ENCODE assay signal across 19 mouse cellular contexts in the genomic region with DNA sequence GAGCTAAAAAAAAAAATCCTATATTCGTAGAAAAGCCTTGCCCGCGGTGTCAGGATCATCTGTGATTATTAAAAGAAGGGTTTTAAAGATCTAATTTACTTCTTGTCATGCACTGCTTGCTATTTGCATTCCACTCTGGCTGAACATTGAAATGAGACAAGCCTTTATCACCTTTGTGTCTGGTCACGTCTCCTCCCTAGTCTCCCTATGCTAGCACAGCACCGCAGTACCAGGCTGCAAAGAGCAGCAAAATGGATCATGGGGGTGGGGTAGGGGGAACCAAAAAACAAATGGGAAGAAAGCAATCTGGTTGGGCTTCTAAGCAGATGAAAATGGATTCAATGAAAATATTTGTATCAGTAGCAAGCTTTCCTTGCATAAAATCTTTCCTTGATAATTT.
A peak's percentile ranks its signal among the peaks of the same experiment; 100 is the strongest.
DNase-seq lines count a peak whose midpoint lies in the region; ATAC-seq and TF ChIP-seq lines count a peak whose summit lies in the region.
"Had no signal": no experiment of that assay in that cellular context is flagged by ENCODE, and none has a peak within 500 bp of the region (broad histone marks: within the 10 kb centered on the region; RNA-seq: fewer than 3 reads in every experiment).

No protein-coding gene starts in this region.

- H3K4me3 ChIP-seq in hindbrain, embryonic 10.5 days: no peak overlapping the region
- H3K4me3 ChIP-seq in hindbrain, embryonic 11.5 days (ENCODE audit: low read depth, low read length): no peak overlapping the region
- H3K4me3 ChIP-seq in hindbrain, embryonic 13.5 days: no peak overlapping the region
- H3K4me3 ChIP-seq in midbrain, embryonic 11.5 days (ENCODE audit: low read depth, low read length): no peak overlapping the region
- H3K4me3 ChIP-seq in midbrain, postnatal 0 days (ENCODE audit: low read depth, low read length): no peak overlapping the region
- H3K4me3 ChIP-seq in kidney, adult 2 months (ENCODE audit: insufficient read depth, low read depth, low read length): no peak overlapping the region

- no peak for DNase-seq in hindbrain, embryonic 10.5 days (ENCODE audit: low spot score)
- DNase-seq in hindbrain, embryonic 11.5 days (ENCODE audit: low spot score): no peak
- DNase-seq in midbrain, embryonic 11.5 days (ENCODE audit: low spot score, missing footprints): peak; percentile 87
- DNase-seq in midbrain, postnatal 0 days (ENCODE audit: low spot score): peak; percentile 26
- no peak for DNase-seq in left cerebral cortex, postnatal 10 days (ENCODE audit: extremely low spot score in 1 of 2, low spot score in 2 of 2)
- no peak for DNase-seq in cerebellum, postnatal 25 days
- no peak for DNase-seq in kidney, adult 2 months
- DNase-seq: adrenal gland, postnatal 25 days; cerebellum, adult 9-10 months; kidney, postnatal 25 days; layer of hippocampus, adult 9-11 months; left cerebral cortex, postnatal 4 days; liver; retina, postnatal 1 day; right cerebral cortex, postnatal 25 days; spleen, adult 18-20 months had no signal

- no peaks in the 10 kb centered on the region for H3K9me3 ChIP-seq in hindbrain, embryonic 10.5 days
- no peaks in the 10 kb centered on the region for H3K9me3 ChIP-seq in hindbrain, embryonic 11.5 days (ENCODE audit: control insufficient read depth, low read length)
- no peaks in the 10 kb centered on the region for H3K9me3 ChIP-seq in hindbrain, embryonic 13.5 days
- no peaks in the 10 kb centered on the region for H3K9me3 ChIP-seq in midbrain, embryonic 11.5 days (ENCODE audit: control insufficient read depth, low read length)
- H3K9me3 ChIP-seq in midbrain, postnatal 0 days (ENCODE audit: low read length): no peaks in the 10 kb centered on the region

- no peak for TF ChIP-seq CTCF in midbrain, postnatal 0 days (IDR thresholded peaks at IDR 0.05)
- TF ChIP-seq CTCF in kidney, adult 2 months (conservative IDR thresholded peaks at IDR 0.05; ENCODE audit: insufficient read depth, insufficient read length, low read depth, low read length): no peak

- peaks cover 29% of the 10 kb centered on the region for H3K4me1 ChIP-seq in hindbrain, embryonic 10.5 days (replicated peaks)
- H3K4me1 ChIP-seq in hindbrain, embryonic 11.5 days (replicated peaks; ENCODE audit: control insufficient read depth, insufficient read depth, low read length): no peaks in the 10 kb centered on the region
- H3K4me1 ChIP-seq in hindbrain, embryonic 13.5 days (replicated peaks): peaks cover 25% of the 10 kb centered on the region
- peaks cover 2% of the 10 kb centered on the region; the same call in 1 of the 2 replicates for H3K4me1 ChIP-seq in midbrain, embryonic 11.5 days (ENCODE audit: control insufficient read depth, insufficient read depth, low read length)
- no peaks in the 10 kb centered on the region for H3K4me1 ChIP-seq in midbrain, postnatal 0 days (ENCODE audit: insufficient read depth, low read length)
- H3K4me1 ChIP-seq in kidney, adult 2 months (ENCODE audit: control insufficient read depth, insufficient read depth, low read length): no peaks in the 10 kb centered on the region

- H3K27me3 ChIP-seq in hindbrain, embryonic 10.5 days (ENCODE audit: insufficient read depth, poor library complexity, severe bottlenecking): no peaks in the 10 kb centered on the region
- no peaks in the 10 kb centered on the region for H3K27me3 ChIP-seq in hindbrain, embryonic 11.5 days (ENCODE audit: control insufficient read depth, insufficient read depth, low read length)
- no peaks in the 10 kb centered on the region for H3K27me3 ChIP-seq in hindbrain, embryonic 13.5 days
- no peaks in the 10 kb centered on the region for H3K27me3 ChIP-seq in midbrain, embryonic 11.5 days (ENCODE audit: control insufficient read depth, insufficient read depth, low read length)
- H3K27me3 ChIP-seq in midbrain, postnatal 0 days (ENCODE audit: insufficient read depth, low read length): no peaks in the 10 kb centered on the region
- no peaks in the 10 kb centered on the region for H3K27me3 ChIP-seq in kidney, adult 2 months (replicated peaks; ENCODE audit: control insufficient read depth, insufficient read depth, low read length)

- H3K9ac ChIP-seq in hindbrain, embryonic 11.5 days (ENCODE audit: low read depth, low read length): no peak overlapping the region
- H3K9ac ChIP-seq in hindbrain, embryonic 13.5 days: no peak overlapping the region
- H3K9ac ChIP-seq in midbrain, embryonic 11.5 days (ENCODE audit: low read length): no peak overlapping the region
- H3K9ac ChIP-seq in midbrain, postnatal 0 days (replicated peaks; ENCODE audit: low read length, poor library complexity, severe bottlenecking): no peak overlapping the region

- TF ChIP-seq POLR2A in kidney, adult 2 months (IDR thresholded peaks at IDR 0.05; ENCODE audit: low read depth, low read length): no peak

- H3K4me2 ChIP-seq in hindbrain, embryonic 11.5 days (replicated peaks; ENCODE audit: low read depth, low read length): no peak overlapping the region
- H3K4me2 ChIP-seq in hindbrain, embryonic 13.5 days: no peak overlapping the region
- H3K4me2 ChIP-seq in midbrain, embryonic 11.5 days: no peak overlapping the region
- H3K4me2 ChIP-seq in midbrain, postnatal 0 days (ENCODE audit: low read depth, low read length, poor library complexity, severe bottlenecking): no peak overlapping the region

- no peaks in the 10 kb centered on the region for H3K36me3 ChIP-seq in hindbrain, embryonic 10.5 days
- no peaks in the 10 kb centered on the region for H3K36me3 ChIP-seq in hindbrain, embryonic 11.5 days (ENCODE audit: control insufficient read depth, insufficient read depth, low read length)
- H3K36me3 ChIP-seq in hindbrain, embryonic 13.5 days: no peaks in the 10 kb centered on the region
- H3K36me3 ChIP-seq in midbrain, embryonic 11.5 days (ENCODE audit: control insufficient read depth, insufficient read depth, low read length): no peaks in the 10 kb centered on the region
- H3K36me3 ChIP-seq in midbrain, postnatal 0 days (ENCODE audit: insufficient read depth, low read length): no peaks in the 10 kb centered on the region
- no peaks in the 10 kb centered on the region for H3K36me3 ChIP-seq in kidney, adult 2 months (ENCODE audit: control insufficient read depth, insufficient read depth, low read length)

- H3K27ac ChIP-seq in hindbrain, embryonic 10.5 days: peak overlapping the region; percentile 91
- H3K27ac ChIP-seq in hindbrain, embryonic 11.5 days (ENCODE audit: low read depth, low read length): no peak overlapping the region
- H3K27ac ChIP-seq in hindbrain, embryonic 13.5 days: peak overlapping the region; percentile 97
- no peak overlapping the region for H3K27ac ChIP-seq in midbrain, embryonic 11.5 days (ENCODE audit: low read depth, low read length)
- H3K27ac ChIP-seq in midbrain, postnatal 0 days (ENCODE audit: low read depth, low read length): peak overlapping the region; percentile 94
- H3K27ac ChIP-seq in kidney, adult 2 months (ENCODE audit: insufficient read depth, low read depth, low read length): no peak overlapping the region

- no peak for ATAC-seq in hindbrain, embryonic 11.5 days (ENCODE audit: low FRiP score)
- ATAC-seq in hindbrain, embryonic 13.5 days (ENCODE audit: low FRiP score): no peak
- ATAC-seq in midbrain, embryonic 11.5 days (ENCODE audit: low FRiP score): no peak
- ATAC-seq in midbrain, postnatal 0 days (ENCODE audit: low FRiP score): no peak
- ATAC-seq: intestine, embryonic 16.5 days; lung, postnatal 0 days had no signal

- intact Hi-C loops in left cerebral cortex, postnatal 10 days (cut with DNase I): loop anchor here (5.0 kb wide), 1 partner anchor 552 kb away; no protein-coding TSS in a partner anchor

- 85% methylated on average over 5 of the region's 5 CpGs for WGBS in hindbrain, embryonic 10.5 days
- WGBS in hindbrain, embryonic 11.5 days: 79% methylated on average over 5 of the region's 5 CpGs
- 57% methylated on average over 5 of the region's 5 CpGs for WGBS in hindbrain, embryonic 13.5 days
- 73% methylated on average over 5 of the region's 5 CpGs for WGBS in midbrain, embryonic 11.5 days
- 27% methylated on average over 5 of the region's 5 CpGs for WGBS in midbrain, postnatal 0 days
- WGBS in kidney, adult 2 months: 85% methylated on average over 5 of the region's 5 CpGs

Comparison
In these comparisons a context has a peak if more than half of its experiments do, and no peak if none do; other contexts are left out.
1. H3K27ac ChIP-seq: peak in hindbrain, embryonic 10.5 days (single experiment), hindbrain, embryonic 13.5 days (single experiment) and midbrain, postnatal 0 days (single experiment); none in hindbrain, embryonic 11.5 days (single experiment), midbrain, embryonic 11.5 days (single experiment) and kidney, adult 2 months (single experiment).
2. DNase-seq: peak in midbrain, embryonic 11.5 days (single experiment) and midbrain, postnatal 0 days (single experiment); none in hindbrain, embryonic 10.5 days (single experiment), hindbrain, embryonic 11.5 days (single experiment), left cerebral cortex, postnatal 10 days (0 of 2), cerebellum, postnatal 25 days (0 of 2) and kidney, adult 2 months (single experiment).